Mouse (Mus musculus) stomach, postnatal 0 days (tissue): ENCODE results near the gene Hs1bp3.

ENCODE experiments used
- CTCF ChIP-seq: IDR thresholded peaks from 2 replicates; pipeline ENCODE4 v1.5.1; 2016; ENCODE audit warnings: antibody characterized with exemption, low read depth, mild to moderate bottlenecking, moderate library complexity
- EP300 ChIP-seq: optimal IDR thresholded peaks from 2 replicates; pipeline ENCODE3; 2016; ENCODE audit warnings: antibody characterized with exemption

DNA sequence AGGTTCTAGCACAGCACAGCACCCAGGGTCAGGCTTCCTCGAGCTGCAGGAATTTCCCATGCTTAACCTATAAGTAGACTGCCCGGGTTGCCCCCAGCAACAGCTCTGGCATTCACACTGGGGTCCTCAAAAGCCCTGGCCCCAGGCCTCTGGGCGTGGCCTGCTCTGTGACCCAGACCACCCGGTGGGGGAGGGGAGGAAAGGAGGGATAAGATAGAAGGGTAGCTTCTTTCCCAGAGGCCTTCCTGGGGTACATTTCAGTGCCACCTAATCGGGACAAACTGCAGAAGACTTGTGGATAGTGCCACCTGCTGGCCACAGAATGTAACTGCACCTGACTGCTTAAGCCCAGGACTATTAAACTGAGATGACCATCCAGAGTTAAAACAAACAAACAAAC is 6.8 kb upstream of the Hs1bp3 start:
- TF ChIP-seq CTCF (peak; percentile 97), EP300 (no peak)
